Mouse (Mus musculus) neural tube, embryonic 14.5 days (tissue): ENCODE results near the gene Acsf2. TPM values are rescaled to one million over a fixed set of nuclear protein-coding genes. Genes with fewer than 3 reads are reported as not detected.

ENCODE experiments used
- ATAC-seq: fragments of 200-750 bp; cut with Nextera tagmentation; 2 replicates; pipeline ENCODE4 v1.8.0; 2017; ENCODE audit warnings: low read depth, mild to moderate bottlenecking, moderate TSS enrichment, moderate library complexity
- H3K27ac ChIP-seq: fragments of 300-500 bp; sonication (generic); 2 replicates; pipeline ENCODE4 v1.5.1; 2014; ENCODE audit warnings: low read depth, mild to moderate bottlenecking, control low read depth, low read length, moderate library complexity, mixed read lengths
- H3K27me3 ChIP-seq: fragments of 300-500 bp; sonication (generic); 2 replicates; pipeline ENCODE4 v1.6.1; 2014; ENCODE audit warnings: low read length; ENCODE audit not compliant: control insufficient read depth, insufficient read depth
- H3K36me3 ChIP-seq: fragments of 300-500 bp; sonication (generic); 2 replicates; pipeline ENCODE4 v1.6.1; 2014; ENCODE audit warnings: low read length, mixed read lengths; ENCODE audit not compliant: control insufficient read depth, insufficient read depth
- H3K4me1 ChIP-seq: fragments of 300-500 bp; sonication (generic); 2 replicates; pipeline ENCODE4 v1.6.1; 2014; ENCODE audit warnings: low read length; ENCODE audit not compliant: control insufficient read depth, insufficient read depth
- H3K4me2 ChIP-seq: fragments of 300-500 bp; sonication (generic); 2 replicates; pipeline ENCODE4 v1.6.1; 2014; ENCODE audit warnings: mild to moderate bottlenecking, low read depth, low read length, control low read depth
- H3K4me3 ChIP-seq: fragments of 300-500 bp; sonication (generic); 2 replicates; pipeline ENCODE4 v1.5.1; 2014; ENCODE audit warnings: low read depth, low read length, control low read depth, mixed read lengths
- H3K9ac ChIP-seq: fragments of 300-500 bp; sonication (generic); replicated peaks from 2 replicates; pipeline ENCODE4 v1.6.1; 2014; ENCODE audit warnings: low read depth, mild to moderate bottlenecking, control low read depth, low read length, mixed read lengths
- H3K9me3 ChIP-seq: fragments of 300-500 bp; sonication (generic); 2 replicates; pipeline ENCODE4 v1.6.1; 2016; ENCODE audit warnings: low read length; ENCODE audit not compliant: control insufficient read depth
- WGBS: fragments of 180-500 bp; shearing (Covaris S2); extraction: QIAGEN DNeasy Blood & Tissue Kit; methylation state at CpG from one replicate; pipeline ENCODE4 v1.1.7; 2014; 5-methylcytosine and 5-hydroxymethylcytosine counted together
- polyA plus RNA-seq: library from polyadenylated mRNA; unstranded; fragments of >200 nt; fragmentation: Nextera tagmentation; extraction: Ambion mirVana; gene quantifications from 2 replicates; pipeline ENCODE4 v1.2.1, GENCODE M21; 2014

Gene Acsf2
- polyA plus RNA-seq, 1 experiment from 2014 or later = 2.0 TPM

DNA sequence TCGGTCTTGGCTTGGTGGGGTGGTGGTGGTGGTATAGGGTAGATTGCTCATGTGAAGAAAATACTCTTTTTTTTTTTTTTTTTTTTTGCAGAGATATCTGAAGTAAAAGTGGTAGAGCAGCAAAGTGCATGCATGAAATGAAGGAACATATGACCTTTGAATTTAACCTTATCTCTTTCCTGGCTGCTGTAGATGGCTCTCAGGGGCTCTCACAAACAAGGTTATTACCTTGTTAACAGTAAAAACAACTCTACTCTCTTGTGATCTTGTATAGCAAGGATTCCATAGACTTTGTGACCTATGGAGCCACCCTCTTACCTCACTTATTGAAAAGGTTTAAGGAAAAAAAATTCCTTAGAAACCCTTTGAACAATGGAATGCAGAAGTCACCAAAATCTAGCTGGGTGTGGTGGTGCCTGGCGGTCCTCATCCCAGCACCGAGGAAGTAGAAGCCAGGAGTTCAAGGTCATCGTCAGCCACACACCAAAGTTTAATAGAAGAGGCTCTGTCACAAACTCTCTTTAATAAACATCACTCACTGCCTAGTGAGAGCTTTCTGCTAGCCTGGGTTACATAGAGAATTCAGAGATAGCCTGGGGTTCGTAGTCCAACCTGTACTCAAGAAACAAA, 21.4 kb downstream of the Acsf2 start:
- Histone ChIP-seq H3K4me1 (no peaks in the 10 kb centered on the region), H3K36me3 (no peaks in the 10 kb centered on the region), H3K4me3 (no peak overlapping the region), H3K4me2 (no peak overlapping the region), H3K9ac (no peak overlapping the region), H3K9me3 (no peaks in the 10 kb centered on the region), H3K27ac (no peak overlapping the region), H3K27me3 (no peaks in the 10 kb centered on the region)
- WGBS = 92% methylated on average over 5 of the region's 5 CpGs
- ATAC-seq = no peak

DNA sequence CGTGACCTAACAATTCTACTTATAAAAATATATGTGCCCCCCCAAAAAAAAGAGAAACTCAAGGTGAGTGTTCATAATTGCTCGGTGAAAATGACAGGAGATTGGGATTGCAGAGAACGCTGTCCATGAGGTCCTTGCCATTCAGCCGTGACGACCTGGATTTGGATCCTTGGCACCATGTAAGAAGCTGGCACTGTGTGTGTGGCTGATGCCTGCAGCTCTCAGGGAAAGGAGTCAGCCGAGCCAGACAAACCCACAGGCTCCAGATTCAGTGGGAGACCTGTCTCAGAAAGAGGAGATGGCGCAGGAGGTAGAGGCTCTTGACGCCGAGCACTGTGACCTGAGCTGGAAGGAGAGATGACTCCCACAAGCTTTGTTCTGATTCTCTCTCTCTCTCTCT, 25.3 kb downstream of the Acsf2 start:
- Histone ChIP-seq H3K9ac (no peak overlapping the region), H3K27me3 (no peaks in the 10 kb centered on the region), H3K9me3 (no peaks in the 10 kb centered on the region), H3K27ac (no peak overlapping the region), H3K4me1 (no peaks in the 10 kb centered on the region), H3K36me3 (no peaks in the 10 kb centered on the region), H3K4me3 (no peak overlapping the region), H3K4me2 (no peak overlapping the region)
- 91% methylated on average over 9 of the region's 9 CpGs for WGBS
- ATAC-seq = no peak

DNA sequence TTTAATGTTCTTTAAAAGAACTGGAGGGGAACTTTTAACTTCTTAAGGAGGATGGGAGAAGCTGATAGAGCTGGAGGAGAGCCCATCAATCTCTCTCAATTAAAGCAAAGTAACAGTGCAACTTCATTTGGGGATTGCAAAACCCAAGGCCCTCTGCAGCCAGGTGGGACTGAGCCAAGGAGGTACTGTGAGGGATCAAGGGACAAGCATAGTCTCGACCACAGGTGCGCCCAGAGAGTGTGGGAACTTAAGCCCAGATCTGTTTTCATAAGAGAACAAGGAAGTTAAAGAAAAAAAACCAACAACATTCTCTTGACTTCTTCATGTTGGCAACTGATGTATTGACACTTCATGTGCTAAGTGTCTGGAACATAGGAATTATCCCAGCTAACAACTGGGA, 26.6 kb downstream of the Acsf2 start:
- Histone ChIP-seq H3K9ac (no peak overlapping the region), H3K4me2 (no peak overlapping the region), H3K27ac (no peak overlapping the region), H3K36me3 (no peaks in the 10 kb centered on the region), H3K4me3 (no peak overlapping the region), H3K27me3 (no peaks in the 10 kb centered on the region), H3K9me3 (no peaks in the 10 kb centered on the region), H3K4me1 (no peaks in the 10 kb centered on the region)
- ATAC-seq = no peak
- WGBS = 84% methylated on average over 2 of the region's 2 CpGs

DNA sequence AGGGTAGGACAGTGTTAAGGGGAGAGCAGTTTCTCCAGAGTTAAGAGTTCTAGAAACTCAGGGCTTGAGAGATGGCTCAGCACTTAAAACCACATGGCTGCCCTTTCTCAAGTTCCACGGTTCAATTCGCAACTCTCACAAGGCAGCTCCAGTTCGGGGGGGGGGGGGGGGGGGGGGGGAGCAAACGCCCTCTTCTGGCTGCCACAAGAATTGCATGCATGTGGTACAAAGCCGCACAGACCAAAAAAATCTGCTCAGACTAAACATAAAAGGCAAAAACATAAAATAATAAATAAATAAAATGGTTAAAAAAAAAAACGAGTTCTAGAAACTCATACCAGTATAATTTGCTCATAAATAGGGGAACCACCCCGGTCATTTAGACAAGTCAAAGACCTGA, 27.1 kb downstream of the Acsf2 start:
- Histone ChIP-seq H3K4me1 (no peaks in the 10 kb centered on the region), H3K27ac (no peak overlapping the region), H3K9me3 (no peaks in the 10 kb centered on the region), H3K36me3 (no peaks in the 10 kb centered on the region), H3K4me2 (no peak overlapping the region), H3K9ac (no peak overlapping the region), H3K4me3 (no peak overlapping the region), H3K27me3 (no peaks in the 10 kb centered on the region)
- no peak for ATAC-seq
- WGBS = 34% methylated on average over 5 of the region's 7 CpGs

- ATAC-seq = no peak
- H3K4me2 ChIP-seq = no peak overlapping the region
- H3K9ac ChIP-seq = no peak overlapping the region
- H3K36me3 ChIP-seq = no peaks in the 10 kb centered on the region
- no peak overlapping the region for H3K27ac ChIP-seq
- no peaks in the 10 kb centered on the region for H3K9me3 ChIP-seq
- H3K4me1 ChIP-seq = no peaks in the 10 kb centered on the region
- H3K4me3 ChIP-seq = no peak overlapping the region
- H3K27me3 ChIP-seq = no peaks in the 10 kb centered on the region
- WGBS = 95% methylated on average over 1 of the region's 1 CpGs
These were observed 29.8 kb downstream of the Acsf2 start for GRCm38 (mm10) chr11:94571850-94572249.

DNA sequence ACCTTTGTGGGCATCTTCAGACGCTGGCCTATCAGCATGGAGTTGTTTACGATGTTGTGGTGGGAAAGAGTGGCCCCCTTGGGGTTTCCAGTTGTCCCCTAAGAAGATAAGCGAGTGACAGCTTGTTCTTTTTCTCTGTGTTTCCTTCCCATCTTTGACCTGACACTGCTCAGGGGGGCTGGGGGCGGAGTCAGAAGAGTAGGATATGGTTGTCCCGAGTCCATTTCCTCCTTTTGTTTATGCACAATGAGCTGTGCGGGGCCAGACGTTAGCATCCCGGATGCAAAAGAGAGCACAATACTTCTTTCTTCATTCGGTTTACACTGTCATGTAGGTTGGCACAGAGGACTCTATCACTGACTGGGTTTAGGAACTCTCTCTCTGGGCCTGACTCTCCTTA, 31.1 kb downstream of the Acsf2 start:
- Histone ChIP-seq H3K9ac (no peak overlapping the region), H3K4me3 (no peak overlapping the region), H3K27ac (no peak overlapping the region), H3K4me1 (no peaks in the 10 kb centered on the region), H3K36me3 (no peaks in the 10 kb centered on the region), H3K4me2 (no peak overlapping the region), H3K27me3 (no peaks in the 10 kb centered on the region), H3K9me3 (no peaks in the 10 kb centered on the region)
- no peak for ATAC-seq
- WGBS = 30% methylated on average over 9 of the region's 9 CpGs

DNA sequence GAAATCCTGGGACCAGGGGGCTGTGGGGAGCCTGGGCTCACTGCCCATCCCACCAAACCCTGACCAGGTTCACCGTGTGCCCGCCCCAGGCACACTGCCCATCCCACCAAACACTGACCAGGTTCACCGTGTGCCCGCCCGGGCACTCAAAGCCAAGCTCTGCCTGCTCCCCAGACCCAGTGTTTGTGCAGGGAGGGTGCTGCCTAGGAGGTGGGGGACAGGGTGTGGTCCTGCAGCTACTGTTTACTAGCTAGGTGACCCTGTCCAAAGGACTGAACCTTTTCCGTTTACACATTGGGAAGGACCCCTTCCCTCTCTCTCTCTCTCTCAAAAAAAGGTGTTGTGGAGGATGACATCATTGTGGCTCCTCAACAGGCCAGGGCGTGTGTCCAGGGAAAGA, 34.3 kb downstream of the Acsf2 start:
- Histone ChIP-seq H3K9ac (no peak overlapping the region), H3K27me3 (peaks cover 13% of the 10 kb centered on the region), H3K4me3 (no peak overlapping the region), H3K4me2 (no peak overlapping the region), H3K9me3 (no peaks in the 10 kb centered on the region), H3K36me3 (no peaks in the 10 kb centered on the region), H3K4me1 (0 out of 2 replicates have a peak, but pooled peaks cover 5% of the 10 kb centered on the region), H3K27ac (no peak overlapping the region)
- WGBS = 92% methylated on average over 7 of the region's 7 CpGs
- ATAC-seq = no peak

DNA sequence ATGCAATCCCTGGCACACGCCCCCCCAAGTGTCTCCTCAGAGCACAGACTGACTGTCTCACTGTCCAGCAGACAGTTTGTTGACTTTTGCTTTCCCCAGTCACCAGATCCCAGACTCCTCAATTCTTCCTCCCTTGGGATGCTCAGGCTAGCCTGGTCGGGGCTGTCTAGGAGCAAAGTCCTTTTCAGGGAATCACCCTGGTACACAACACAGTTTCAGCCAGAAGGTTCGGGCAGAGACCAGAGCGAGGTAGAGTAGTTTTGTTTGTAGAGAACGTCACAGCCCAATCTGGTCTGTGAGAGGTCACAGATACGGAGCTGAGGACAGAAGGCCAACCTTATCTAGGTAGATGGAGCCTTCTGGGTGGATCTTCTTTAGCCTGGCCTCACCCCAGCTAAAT, 35.1 kb downstream of the Acsf2 start:
- peaks cover 13% of the 10 kb centered on the region for H3K27me3 ChIP-seq
- H3K4me1 ChIP-seq = 0 out of 2 replicates have a peak, but pooled peaks cover 5% of the 10 kb centered on the region
- no peak overlapping the region for H3K27ac ChIP-seq
- ATAC-seq = no peak
- no peak overlapping the region for H3K4me3 ChIP-seq
- H3K36me3 ChIP-seq = no peaks in the 10 kb centered on the region
- no peak overlapping the region for H3K4me2 ChIP-seq
- 87% methylated on average over 6 of the region's 6 CpGs for WGBS
- no peaks in the 10 kb centered on the region for H3K9me3 ChIP-seq
- no peak overlapping the region for H3K9ac ChIP-seq

- WGBS = 15% methylated on average over 16 of the region's 16 CpGs
- Histone ChIP-seq H3K27me3 (peaks cover 13% of the 10 kb centered on the region), H3K4me3 (peak overlapping the region; percentile 13; the same call in 1 of the 2 replicates), H3K36me3 (no peaks in the 10 kb centered on the region), H3K4me2 (peak overlapping the region; percentile 41), H3K9ac (no peak overlapping the region), H3K4me1 (0 out of 2 replicates have a peak, but pooled peaks cover 5% of the 10 kb centered on the region), H3K27ac (no peak overlapping the region), H3K9me3 (no peaks in the 10 kb centered on the region)
- no peak for ATAC-seq
These were observed 36.6 kb downstream of the Acsf2 start for GRCm38 (mm10) chr11:94565151-94565479.
